ENCODE assay signal across 11 mouse cellular contexts in genomic region chr5:149209328-149209727, GRCm38 (mm10). TPM values are rescaled to one million over a fixed set of nuclear protein-coding genes. Genes with fewer than 3 reads are reported as not detected.
DNase-seq lines count a peak whose midpoint lies in the region; ATAC-seq and TF ChIP-seq lines count a peak whose summit lies in the region.
"Had no signal": no experiment of that assay in that cellular context is flagged by ENCODE, and none has a peak within 500 bp of the region (broad histone marks: within the 10 kb centered on the region; RNA-seq: fewer than 3 reads in every experiment).

No protein-coding gene starts in this region.

- no peaks in the 10 kb centered on the region for H3K4me1 ChIP-seq in heart, postnatal 0 days (ENCODE audit: control insufficient read depth, insufficient read depth)
- no peaks in the 10 kb centered on the region; the same call in 1 of the 2 replicates for H3K4me1 ChIP-seq in heart, embryonic 12.5 days (replicated peaks)
- H3K4me1 ChIP-seq in embryonic facial prominence, embryonic 14.5 days (ENCODE audit: control insufficient read depth, insufficient read depth, low read length) = no peaks in the 10 kb centered on the region
- no peaks in the 10 kb centered on the region for H3K4me1 ChIP-seq in limb, embryonic 14.5 days (ENCODE audit: control insufficient read depth, insufficient read depth, low read length)
- H3K4me1 ChIP-seq: forebrain, embryonic 15.5 days had no signal

- H3K79me2 ChIP-seq in myocyte (ENCODE audit: control insufficient read depth, insufficient read depth) = peaks cover 15% of the 10 kb centered on the region

- ATAC-seq in heart, postnatal 0 days (ENCODE audit: insufficient read depth, low read depth) = no peak; the same call in 1 of the 2 replicates
- ATAC-seq in heart, embryonic 12.5 days (ENCODE audit: insufficient number of reproducible peaks, low FRiP score) = no peak
- ATAC-seq in embryonic facial prominence, embryonic 14.5 days (ENCODE audit: low read depth) = peak; percentile 71; the same call in 1 of the 2 replicates
- ATAC-seq in limb, embryonic 14.5 days (ENCODE audit: low FRiP score, low read depth) = peak; percentile 83
- ATAC-seq: forebrain, embryonic 15.5 days had no signal

- no peak for TF ChIP-seq POLR2A in limb, embryonic 14.5 days (IDR thresholded peaks at IDR 0.05; ENCODE audit: borderline replicate concordance, extremely low read depth, insufficient read depth, insufficient read length)
- TF ChIP-seq POLR2A in myocyte (IDR thresholded peaks at IDR 0.05; ENCODE audit: insufficient read length, low read depth) = no peak

- H3K4me2 ChIP-seq in heart, postnatal 0 days (ENCODE audit: low read depth, low read length) = no peak overlapping the region
- H3K4me2 ChIP-seq in heart, embryonic 12.5 days = no peak overlapping the region
- H3K4me2 ChIP-seq in embryonic facial prominence, embryonic 14.5 days (ENCODE audit: low read depth, low read length) = no peak overlapping the region
- H3K4me2 ChIP-seq in limb, embryonic 14.5 days (replicated peaks; ENCODE audit: low read depth, low read length, severe bottlenecking) = no peak overlapping the region
- H3K4me2 ChIP-seq in myocyte (ENCODE audit: low read depth) = peak overlapping the region; percentile 9
- H3K4me2 ChIP-seq: forebrain, embryonic 15.5 days; liver, embryonic 11.5 days had no signal

- TF ChIP-seq EP300 in heart, postnatal 0 days (IDR thresholded peaks at IDR 0.05; ENCODE audit: low read depth) = no peak

- 0 out of 2 replicates have a peak overlapping the region, but pooled peaks have one; percentile 20 for H3K27ac ChIP-seq in heart, postnatal 0 days (ENCODE audit: low read depth)
- H3K27ac ChIP-seq in heart, embryonic 12.5 days (ENCODE audit: poor library complexity, severe bottlenecking) = no peak overlapping the region
- 0 out of 2 replicates have a peak overlapping the region, but pooled peaks have one; percentile 18 for H3K27ac ChIP-seq in embryonic facial prominence, embryonic 14.5 days (replicated peaks; ENCODE audit: low read depth, low read length)
- H3K27ac ChIP-seq in limb, embryonic 14.5 days (replicated peaks; ENCODE audit: low read depth, low read length) = no peak overlapping the region
- H3K27ac ChIP-seq: forebrain, embryonic 15.5 days had no signal

- H3K36me3 ChIP-seq in heart, postnatal 0 days (replicated peaks; ENCODE audit: control insufficient read depth, insufficient read depth, low read length) = peaks cover 74% of the 10 kb centered on the region
- H3K36me3 ChIP-seq in heart, embryonic 12.5 days = peaks cover 76% of the 10 kb centered on the region
- H3K36me3 ChIP-seq in embryonic facial prominence, embryonic 14.5 days (ENCODE audit: control insufficient read depth, insufficient read depth, low read length) = peaks cover 85% of the 10 kb centered on the region
- peaks cover 84% of the 10 kb centered on the region for H3K36me3 ChIP-seq in limb, embryonic 14.5 days (ENCODE audit: control insufficient read depth, insufficient read depth, low read length)
- H3K36me3 ChIP-seq in myocyte (ENCODE audit: control insufficient read depth, insufficient read depth) = peaks cover 50% of the 10 kb centered on the region

- no peaks in the 10 kb centered on the region for H3K27me3 ChIP-seq in heart, postnatal 0 days (ENCODE audit: control insufficient read depth, insufficient read depth, low read length)
- H3K27me3 ChIP-seq in heart, embryonic 12.5 days (replicated peaks) = no peaks in the 10 kb centered on the region
- no peaks in the 10 kb centered on the region for H3K27me3 ChIP-seq in embryonic facial prominence, embryonic 14.5 days (replicated peaks; ENCODE audit: control insufficient read depth, insufficient read depth, low read length)
- H3K27me3 ChIP-seq in limb, embryonic 14.5 days (ENCODE audit: control insufficient read depth, insufficient read depth, low read length) = no peaks in the 10 kb centered on the region
- no peaks in the 10 kb centered on the region for H3K27me3 ChIP-seq in myocyte (ENCODE audit: control insufficient read depth, insufficient read depth, insufficient read length)
- H3K27me3 ChIP-seq: forebrain, embryonic 15.5 days had no signal

- TF ChIP-seq CTCF in heart, postnatal 0 days (IDR thresholded peaks at IDR 0.05; ENCODE audit: low read depth) = no peak

- WGBS in heart, postnatal 0 days = 61% methylated on average over 8 of the region's 8 CpGs
- 75% methylated on average over 8 of the region's 8 CpGs for WGBS in heart, embryonic 12.5 days
- WGBS in embryonic facial prominence, embryonic 14.5 days = 63% methylated on average over 8 of the region's 8 CpGs
- WGBS in limb, embryonic 14.5 days = 85% methylated on average over 8 of the region's 8 CpGs

- H3ac ChIP-seq in myocyte (ENCODE audit: control insufficient read depth, insufficient read length) = no peak overlapping the region

- DNase-seq in heart, postnatal 0 days (ENCODE audit: low spot score) = no peak
- peak; percentile 85 for DNase-seq in embryonic facial prominence, embryonic 14.5 days (ENCODE audit: low spot score)
- peak; percentile 33 for DNase-seq in limb, embryonic 14.5 days (ENCODE audit: low spot score)
- no peak for DNase-seq in kidney, postnatal 4 days
- DNase-seq in layer of hippocampus, adult 9-10 months (ENCODE audit: low spot score) = no peak
- no peak for DNase-seq in layer of hippocampus, postnatal 14 days (ENCODE audit: low spot score in 2 of 2)
- DNase-seq: kidney, adult 11 months had no signal

- no peaks in the 10 kb centered on the region for H3K9me3 ChIP-seq in heart, postnatal 0 days (replicated peaks; ENCODE audit: control insufficient read depth, low read length)
- H3K9me3 ChIP-seq in heart, embryonic 12.5 days (replicated peaks) = no peaks in the 10 kb centered on the region
- no peaks in the 10 kb centered on the region for H3K9me3 ChIP-seq in embryonic facial prominence, embryonic 14.5 days (ENCODE audit: control insufficient read depth, low read length)
- no peaks in the 10 kb centered on the region for H3K9me3 ChIP-seq in limb, embryonic 14.5 days (ENCODE audit: control insufficient read depth, low read length)
- H3K9me3 ChIP-seq: forebrain, embryonic 15.5 days had no signal

- no peak overlapping the region for H3K9ac ChIP-seq in heart, postnatal 0 days (replicated peaks; ENCODE audit: low read depth, low read length)
- H3K9ac ChIP-seq in heart, embryonic 12.5 days = no peak overlapping the region
- no peak overlapping the region for H3K9ac ChIP-seq in embryonic facial prominence, embryonic 14.5 days (ENCODE audit: low read depth, low read length)
- H3K9ac ChIP-seq in limb, embryonic 14.5 days (ENCODE audit: low read depth, low read length, severe bottlenecking) = no peak overlapping the region
- H3K9ac ChIP-seq: forebrain, embryonic 15.5 days had no signal

- no peak overlapping the region for H3K4me3 ChIP-seq in heart, postnatal 0 days (ENCODE audit: low read depth, low read length)
- H3K4me3 ChIP-seq in heart, embryonic 12.5 days = no peak overlapping the region
- H3K4me3 ChIP-seq in embryonic facial prominence, embryonic 14.5 days (ENCODE audit: low read depth, low read length) = no peak overlapping the region
- H3K4me3 ChIP-seq in limb, embryonic 14.5 days (replicated peaks; ENCODE audit: low read length) = no peak overlapping the region
- no peak overlapping the region for H3K4me3 ChIP-seq in myocyte
- H3K4me3 ChIP-seq: forebrain, embryonic 15.5 days had no signal

TF ChIP-seq in myocyte, 11 proteins besides CTCF, POLR2A, EP300 and RAD21:
- TF ChIP-seq MYOD1 (IDR thresholded peaks at IDR 0.05; ENCODE audit: control insufficient read depth in 1 of 3, insufficient read length in 2 of 3, low read depth in 2 of 3) (peak in 1 of 3 experiments; percentile 4), TCF12 (IDR thresholded peaks at IDR 0.05; ENCODE audit: insufficient read depth, poor library complexity, severe bottlenecking) (no peak)
TF ChIP-seq in myocyte: peak in this region for 1.

RNA-seq across cellular contexts. Expression of gene Hmgb1, which starts 25.0 kb away (rescaled TPM):
- total RNA-seq in heart, postnatal 0 days (2014; rRNA removed; ENCODE audit: low replicate concordance) = 107 and 193 TPM in 2 replicates
- 495 and 540 TPM in 2 replicates for polyA plus RNA-seq in heart, postnatal 0 days (2015; fragmentation: Nextera tagmentation; extraction: Ambion mirVana)
- 801 and 858 TPM in 2 replicates for polyA plus RNA-seq in heart, embryonic 12.5 days (2016; fragmentation: Nextera tagmentation; extraction: Ambion mirVana)
- 1,171 and 1,256 TPM in 2 replicates for polyA plus RNA-seq in embryonic facial prominence, embryonic 14.5 days (2014; fragmentation: Nextera tagmentation; extraction: Ambion mirVana)
- 237 and 577 TPM in 2 replicates for polyA plus RNA-seq in limb, embryonic 14.5 days (2012; rRNA removed)
- 1,456 and 1,457 TPM in 2 replicates for polyA plus RNA-seq in limb, embryonic 14.5 days (2014; fragmentation: Nextera tagmentation; extraction: Ambion mirVana)
- polyA plus RNA-seq in myocyte (2012; fragmentation: generic; extraction: Trizol) = 88.6 TPM
- total RNA-seq in layer of hippocampus, postnatal 14 days (2021) = 100 to 1,000 TPM; 165 to 178 TPM

RNA-seq across cellular contexts. Expression of gene Uspl1, which starts 25.2 kb away (rescaled TPM):
- total RNA-seq in heart, postnatal 0 days (2014; rRNA removed; ENCODE audit: low replicate concordance) = 18.9 and 23.6 TPM in 2 replicates
- polyA plus RNA-seq in heart, postnatal 0 days (2015; fragmentation: Nextera tagmentation; extraction: Ambion mirVana) = 17.6 and 17.8 TPM in 2 replicates
- 36.3 and 38.1 TPM in 2 replicates for polyA plus RNA-seq in heart, embryonic 12.5 days (2016; fragmentation: Nextera tagmentation; extraction: Ambion mirVana)
- polyA plus RNA-seq in embryonic facial prominence, embryonic 14.5 days (2014; fragmentation: Nextera tagmentation; extraction: Ambion mirVana) = 41.5 and 45.6 TPM in 2 replicates
- polyA plus RNA-seq in limb, embryonic 14.5 days (2012; rRNA removed) = 27.2 and 27.8 TPM in 2 replicates
- polyA plus RNA-seq in limb, embryonic 14.5 days (2014; fragmentation: Nextera tagmentation; extraction: Ambion mirVana) = 44.8 and 53.3 TPM in 2 replicates
- polyA plus RNA-seq in myocyte (2012; fragmentation: generic; extraction: Trizol) = 18.4 TPM
- total RNA-seq in layer of hippocampus, postnatal 14 days (2021) = 10 to 100 TPM; 34.5 to 39.9 TPM

RNA-seq across cellular contexts. Expression of gene Alox5ap, which starts 55.2 kb away (rescaled TPM):
- 5.2 and 26.4 TPM in 2 replicates for total RNA-seq in heart, postnatal 0 days (2014; rRNA removed; ENCODE audit: low replicate concordance)
- polyA plus RNA-seq in heart, postnatal 0 days (2015; fragmentation: Nextera tagmentation; extraction: Ambion mirVana) = 8.9 and 9.2 TPM in 2 replicates
- polyA plus RNA-seq in heart, embryonic 12.5 days (2016; fragmentation: Nextera tagmentation; extraction: Ambion mirVana) = 4.5 and 4.9 TPM in 2 replicates
- 15.9 and 17.4 TPM in 2 replicates for polyA plus RNA-seq in embryonic facial prominence, embryonic 14.5 days (2014; fragmentation: Nextera tagmentation; extraction: Ambion mirVana)
- polyA plus RNA-seq in limb, embryonic 14.5 days (2012; rRNA removed) = 18.6 and 21.6 TPM in 2 replicates
- polyA plus RNA-seq in limb, embryonic 14.5 days (2014; fragmentation: Nextera tagmentation; extraction: Ambion mirVana) = 16.1 and 18.7 TPM in 2 replicates
- 28.8 TPM for polyA plus RNA-seq in myocyte (2012; fragmentation: generic; extraction: Trizol)
- total RNA-seq in layer of hippocampus, postnatal 14 days (2021) = 1 to 10 TPM; 7.6 to 7.9 TPM

Comparison
In these comparisons a context has a peak if more than half of its experiments do, and no peak if none do; other contexts are left out.
1. H3K27ac ChIP-seq: peak in heart, postnatal 0 days (single experiment) and embryonic facial prominence, embryonic 14.5 days (single experiment); none in heart, embryonic 12.5 days (single experiment) and limb, embryonic 14.5 days (single experiment).
2. ATAC-seq: peak in embryonic facial prominence, embryonic 14.5 days (single experiment) and limb, embryonic 14.5 days (single experiment); none in heart, postnatal 0 days (single experiment) and heart, embryonic 12.5 days (single experiment).
3. DNase-seq: peak in embryonic facial prominence, embryonic 14.5 days (single experiment) and limb, embryonic 14.5 days (single experiment); none in heart, postnatal 0 days (single experiment), kidney, postnatal 4 days (0 of 2), layer of hippocampus, adult 9-10 months (single experiment) and layer of hippocampus, postnatal 14 days (0 of 2).